Mouse (Mus musculus): ENCODE measurements around the gene Gm49318.

Gene Gm49318

DNA sequence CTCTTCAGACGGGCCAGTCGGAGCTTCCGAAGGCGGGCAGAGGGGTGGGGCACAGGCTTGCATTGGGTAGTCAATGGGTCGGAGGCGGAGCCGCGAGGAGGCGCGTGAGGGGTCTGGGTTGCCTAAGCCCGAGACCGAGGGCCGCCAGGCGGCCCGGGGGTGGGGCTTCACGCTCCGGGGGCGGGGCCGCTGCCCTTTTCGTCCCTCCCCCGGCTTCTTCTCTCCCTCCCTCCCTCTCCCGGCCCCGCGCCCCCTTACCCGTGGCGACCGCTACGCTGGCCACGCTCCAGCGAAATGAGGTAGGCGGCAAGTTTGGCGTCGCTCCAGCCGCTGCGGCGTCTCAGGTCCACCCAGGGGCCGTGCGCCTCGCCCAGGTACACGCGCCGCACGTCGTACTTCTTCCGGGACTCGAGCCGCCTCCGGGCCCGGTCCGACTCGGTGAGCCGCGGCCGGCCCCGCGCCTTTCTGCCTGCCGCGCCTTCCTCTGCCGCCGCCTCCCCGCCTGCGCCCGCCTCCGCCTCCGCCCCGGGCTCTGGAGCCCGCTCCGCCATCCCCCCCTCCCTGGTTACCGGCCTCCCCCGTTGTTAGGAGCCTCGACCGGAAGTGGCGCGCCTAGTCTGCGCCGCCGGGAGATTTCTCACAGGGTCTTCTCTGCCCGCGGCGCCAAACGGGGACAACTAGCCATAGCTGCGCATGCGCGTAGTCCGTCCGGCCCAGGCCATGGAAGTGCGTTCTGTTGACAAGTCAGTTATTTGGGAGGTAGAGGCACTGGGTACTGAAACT is at the start of gene Gm49318, which contains the start of gene Zfp653:
Gene Gm49318, minus strand, starts transcription at position 469 of the 783 bp plus-strand sequence.
Gene Zfp653, minus strand, starts transcription at position 586 of the 783 bp plus-strand sequence.
- WGBS, result 1% methylated on average over 69 of the region's 87 CpGs

GRCm38 (mm10) chr9:22119543-22119942 is 48.5 kb upstream of the Gm49318 start:
- 41% methylated on average over 4 of the region's 4 CpGs for WGBS

- WGBS, result 33% methylated on average over 10 of the region's 10 CpGs
These were observed 46.8 kb upstream of the Gm49318 start for GRCm38 (mm10) chr9:22117754-22118456.

DNA sequence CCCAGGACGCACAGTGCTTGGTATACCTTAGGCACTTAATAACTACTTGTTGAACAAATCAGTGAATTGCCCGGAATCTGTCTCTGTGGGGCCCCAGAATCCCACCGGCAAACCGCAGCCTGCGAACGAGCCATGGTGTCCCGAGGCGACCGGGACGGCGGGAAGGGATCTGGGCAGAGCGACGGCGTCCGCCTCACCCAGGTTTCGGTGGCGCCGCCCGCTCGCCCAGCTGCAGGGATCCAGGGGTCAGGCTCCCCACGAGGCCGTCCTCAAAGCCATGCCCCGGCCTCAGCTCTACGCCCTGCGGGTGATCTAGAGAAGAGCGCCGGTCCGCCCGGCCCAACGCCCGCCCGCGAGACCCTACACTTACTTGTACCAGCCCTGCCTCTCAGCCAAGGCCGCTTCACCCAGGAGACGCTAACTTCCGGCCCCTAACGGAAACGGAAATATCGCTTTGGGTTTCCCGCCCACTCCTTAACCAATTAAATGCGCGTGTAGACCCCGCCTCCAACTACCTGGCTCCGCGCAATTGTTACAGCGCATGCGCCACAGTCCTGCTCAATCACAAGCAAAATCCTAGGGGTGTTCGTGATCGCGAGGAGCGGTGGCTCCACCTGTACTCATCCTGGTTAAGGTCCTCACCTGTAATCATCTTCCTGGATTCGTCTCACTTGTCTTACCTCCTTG is 45.8 kb upstream of the Gm49318 start, which contains the start of gene Elof1:
Gene Elof1, minus strand, starts transcription at position 433 of the 687 bp plus-strand sequence.
- WGBS, result under 1% methylated on average over 52 of the region's 52 CpGs

GRCm38 (mm10) chr9:22116086-22116485 is 45.0 kb upstream of the Gm49318 start:
- 10% methylated on average over 15 of the region's 15 CpGs for WGBS

- WGBS, result 91% methylated on average over 4 of the region's 4 CpGs
These were observed 44.6 kb upstream of the Gm49318 start for GRCm38 (mm10) chr9:22115635-22116034.

GRCm38 (mm10) chr9:22108194-22108593 is 37.1 kb upstream of the Gm49318 start:
- WGBS, result 88% methylated on average over 9 of the region's 9 CpGs

DNA sequence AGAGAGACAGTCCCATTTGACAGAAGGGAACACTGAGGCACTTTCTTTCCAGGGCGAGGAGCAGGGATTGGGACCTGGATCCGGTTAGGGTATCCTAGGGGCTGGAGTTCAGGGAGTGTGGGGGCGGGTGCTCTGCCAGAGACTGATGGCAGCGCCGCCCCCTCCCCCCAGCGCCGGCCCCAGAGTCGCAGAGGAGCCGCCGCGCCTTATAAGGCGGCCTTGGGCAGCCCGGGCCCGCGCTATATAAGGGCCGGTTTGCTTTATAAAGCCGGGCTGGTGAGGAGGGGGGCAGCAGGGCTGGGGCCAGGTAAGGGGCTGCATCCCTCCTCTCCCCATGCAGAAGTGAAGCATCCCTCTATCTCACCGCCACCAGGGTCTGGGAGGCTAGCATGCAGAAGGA is 28.9 kb upstream of the Gm49318 start:
- WGBS, result 7% methylated on average over 18 of the region's 18 CpGs

GRCm38 (mm10) chr9:22098993-22099696 is 28.1 kb upstream of the Gm49318 start, which contains the start of gene Cnn1:
Cnn1 (plus strand) TSS chr9:22099216.
- 8% methylated on average over 14 of the region's 14 CpGs for WGBS

GRCm38 (mm10) chr9:22095854-22096307 is 24.8 kb upstream of the Gm49318 start:
- WGBS, result 2% methylated on average over 24 of the region's 24 CpGs

- 90% methylated on average over 6 of the region's 6 CpGs for WGBS
These were observed 21.7 kb upstream of the Gm49318 start for GRCm38 (mm10) chr9:22092746-22093145.

- WGBS, result 77% methylated on average over 7 of the region's 7 CpGs
These were observed 18.9 kb upstream of the Gm49318 start for GRCm38 (mm10) chr9:22089986-22090385.

DNA sequence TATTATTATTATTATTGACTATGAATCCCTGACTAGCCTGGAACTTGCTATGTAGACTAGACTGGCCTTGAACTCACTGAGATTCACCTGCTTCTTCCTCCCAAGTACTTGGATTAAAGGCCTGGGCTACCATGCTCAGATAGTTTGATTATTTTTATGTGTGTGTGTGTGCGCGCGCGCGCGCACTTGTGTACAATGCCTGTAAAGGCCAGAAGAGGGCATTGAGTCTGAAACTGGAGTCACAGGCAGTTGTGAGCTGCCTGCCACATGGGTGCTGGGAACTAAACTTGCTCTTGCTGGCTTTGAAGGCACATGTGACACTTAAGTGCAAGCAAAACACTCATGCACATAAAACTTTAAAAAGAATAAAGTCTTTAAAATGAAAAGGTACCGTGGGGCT is 18.2 kb upstream of the Gm49318 start:
- 97% methylated on average over 7 of the region's 7 CpGs for WGBS

DNA sequence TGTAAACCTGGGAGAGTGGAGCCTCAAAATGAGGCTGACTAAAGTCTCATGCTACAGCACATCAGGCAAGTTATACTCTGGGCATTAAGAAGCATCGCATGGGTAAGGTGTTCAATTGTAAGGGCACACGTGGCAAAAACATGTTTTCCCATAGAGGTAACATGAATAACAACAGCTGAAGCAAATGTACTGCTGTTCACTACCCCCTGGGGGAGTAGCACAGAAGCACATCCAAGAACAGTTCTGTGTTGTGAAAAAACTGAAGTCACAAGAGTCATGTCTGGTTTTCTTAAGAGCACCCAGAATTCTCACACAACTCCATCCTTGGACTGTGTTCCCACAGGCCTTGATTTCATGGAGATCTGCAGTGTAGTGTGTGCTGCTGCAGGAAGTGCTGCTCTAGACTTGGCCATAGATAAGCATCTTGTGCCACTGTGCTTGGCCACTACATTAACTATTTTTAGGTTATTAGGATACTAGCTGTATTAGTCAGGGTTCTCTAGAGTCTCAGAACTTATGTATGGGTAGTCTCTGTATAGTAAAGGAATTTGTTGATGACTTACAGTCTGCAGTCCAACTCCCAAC is 16.1 kb upstream of the Gm49318 start:
- WGBS, result 87% methylated on average over 2 of the region's 2 CpGs

- 70% methylated on average over 6 of the region's 6 CpGs for WGBS
These were observed 15.0 kb upstream of the Gm49318 start for GRCm38 (mm10) chr9:22086012-22086411.

GRCm38 (mm10) chr9:22085022-22085834 is 14.2 kb upstream of the Gm49318 start, which contains the start of gene Ecsit:
Ecsit (minus strand) TSS chr9:22085438.
- WGBS, result under 1% methylated on average over 48 of the region's 48 CpGs

GRCm38 (mm10) chr9:22084667-22085021 is 13.6 kb upstream of the Gm49318 start:
- WGBS, result 18% methylated on average over 4 of the region's 4 CpGs

- 95% methylated on average over 23 of the region's 23 CpGs for WGBS
These were observed 5.2 kb upstream of the Gm49318 start for GRCm38 (mm10) chr9:22076223-22076622.

DNA sequence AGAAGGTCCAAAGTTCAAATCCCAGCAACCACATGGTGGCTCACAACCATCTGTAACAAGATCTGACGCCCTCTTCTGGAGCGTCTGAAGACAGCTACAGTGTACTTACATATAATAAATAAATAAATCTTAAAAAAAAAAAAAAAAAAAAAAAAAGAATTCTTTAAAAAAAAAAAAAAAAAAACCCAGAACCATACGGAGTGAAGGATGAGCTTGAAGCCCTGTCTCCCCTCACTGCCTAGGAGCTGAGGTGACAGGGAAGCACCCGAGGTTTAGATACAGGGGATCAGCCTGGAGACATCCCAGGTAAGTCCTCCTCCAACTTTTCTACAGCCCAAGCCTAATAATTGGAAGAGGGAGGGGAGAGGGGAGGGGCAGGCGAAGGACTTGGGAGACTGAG is 4.7 kb upstream of the Gm49318 start:
- 81% methylated on average over 5 of the region's 5 CpGs for WGBS

DNA sequence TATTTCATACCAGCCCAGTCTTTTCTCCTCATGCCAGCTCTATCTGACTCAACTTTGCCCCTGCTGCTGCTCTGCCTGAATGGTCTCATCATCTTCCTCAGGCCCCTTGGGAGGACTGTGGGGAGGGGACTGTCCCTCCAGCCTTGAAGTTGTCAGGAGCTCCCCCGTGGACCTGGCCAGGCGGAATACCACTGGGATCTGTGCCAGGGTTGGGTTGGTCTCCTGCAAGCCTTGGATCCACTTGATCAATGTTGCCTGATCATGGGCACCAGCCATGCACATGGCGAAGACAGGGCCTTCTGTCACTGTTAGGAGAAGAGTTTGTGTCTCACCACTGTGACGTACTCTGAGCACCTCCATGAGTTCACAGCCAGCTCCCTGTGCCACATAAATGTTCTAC is 1.2 kb upstream of the Gm49318 start:
- WGBS, result 90% methylated on average over 4 of the region's 4 CpGs

Measured in cerebral cortex, adult 2 months (tissue).